Mouse (Mus musculus) natural killer cell, adult 2 months (primary cell): Measurements from ENCODE around the gene Spock1.
"Not testable (repeated sequence)": the region's sequence is repeated elsewhere in the genome, so short reads cannot be mapped to it uniquely, and the experiment has no call there.

Experiments used
- DNase-seq, 2 experiments: peaks; one replicate each; pipeline ENCODE4 v3.0.0; 2022; ENCODE audit warnings: low spot score in 2 of 2

Spock1 gene

GRCm38 (mm10) chr13:57604437-57604836 lies 303.7 kb downstream of the Spock1 start:
- DNase-seq = no peak

GRCm38 (mm10) chr13:57603226-57603625 lies 304.9 kb downstream of the Spock1 start:
- no peak for DNase-seq

GRCm38 (mm10) chr13:57595761-57596051 lies 312.4 kb downstream of the Spock1 start:
- no peak for DNase-seq

- no peak for DNase-seq
Observed at GRCm38 (mm10) chr13:57595032-57595760, 312.9 kb downstream of the Spock1 start.

GRCm38 (mm10) chr13:57589338-57589914 lies 318.7 kb downstream of the Spock1 start:
- not testable (repeated sequence) for DNase-seq

- no peak for DNase-seq
Observed at GRCm38 (mm10) chr13:57588558-57589273, 319.4 kb downstream of the Spock1 start.

- no peak for DNase-seq
Observed at GRCm38 (mm10) chr13:57585131-57585530, 323.0 kb downstream of the Spock1 start.

- DNase-seq = no peak
Observed at GRCm38 (mm10) chr13:57582314-57582976, 325.7 kb downstream of the Spock1 start.

- no peak for DNase-seq
Observed at GRCm38 (mm10) chr13:57577541-57578244, 330.4 kb downstream of the Spock1 start.

GRCm38 (mm10) chr13:57573501-57573900 lies 334.6 kb downstream of the Spock1 start:
- no peak for DNase-seq

- DNase-seq = no peak
Observed at GRCm38 (mm10) chr13:57568404-57568803, 339.7 kb downstream of the Spock1 start.

GRCm38 (mm10) chr13:57555186-57555585 lies 352.9 kb downstream of the Spock1 start:
- DNase-seq = no peak

- no peak for DNase-seq
Observed at GRCm38 (mm10) chr13:57549743-57550142, 358.4 kb downstream of the Spock1 start.

GRCm38 (mm10) chr13:57536988-57537547 lies 371.1 kb downstream of the Spock1 start:
- DNase-seq = no peak

GRCm38 (mm10) chr13:57534325-57534724 lies 373.8 kb downstream of the Spock1 start:
- no peak for DNase-seq

- no peak for DNase-seq
Observed at GRCm38 (mm10) chr13:57525946-57526345, 382.2 kb downstream of the Spock1 start.

- DNase-seq = no peak
Observed at GRCm38 (mm10) chr13:57524546-57524945, 383.6 kb downstream of the Spock1 start.

GRCm38 (mm10) chr13:57523366-57523765 lies 384.8 kb downstream of the Spock1 start:
- no peak for DNase-seq

GRCm38 (mm10) chr13:57522319-57522718 lies 385.8 kb downstream of the Spock1 start:
- no peak for DNase-seq

GRCm38 (mm10) chr13:57521152-57521551 lies 387.0 kb downstream of the Spock1 start:
- DNase-seq = no peak

- no peak for DNase-seq
Observed at GRCm38 (mm10) chr13:57519790-57520189, 388.3 kb downstream of the Spock1 start.

- no peak for DNase-seq
Observed at GRCm38 (mm10) chr13:57515737-57516136, 392.4 kb downstream of the Spock1 start.
